Mouse (Mus musculus) urinary bladder, postnatal 10 days (tissue): ENCODE results near the gene Disp1.
A peak's percentile ranks its signal among the peaks of the same experiment; 100 is the strongest.

Experiments used
- DNase-seq: peaks from one replicate; pipeline ENCODE4 v3.0.0; 2022; ENCODE audit warnings: low spot score

Disp1 gene

GRCm38 (mm10) chr1:183220796-183221718 lies at the start of gene Disp1:
TSS of gene Disp1 (minus strand) at chr1:183221522.
- DNase-seq, result peak; percentile 12

GRCm38 (mm10) chr1:183267666-183268065 lies 46.3 kb upstream of the Disp1 start:
- DNase-seq, result no peak

- DNase-seq, result no peak
Measured at GRCm38 (mm10) chr1:183265921-183266467, 44.7 kb upstream of the Disp1 start.

- no peak for DNase-seq
Measured at GRCm38 (mm10) chr1:183264145-183265008, 43.1 kb upstream of the Disp1 start.

GRCm38 (mm10) chr1:183252574-183252973 lies 31.3 kb upstream of the Disp1 start:
- no peak for DNase-seq

GRCm38 (mm10) chr1:183251818-183252217 lies 30.5 kb upstream of the Disp1 start:
- DNase-seq, result no peak

- no peak for DNase-seq
Measured at GRCm38 (mm10) chr1:183250612-183251011, 29.3 kb upstream of the Disp1 start.

GRCm38 (mm10) chr1:183248144-183248543 lies 26.8 kb upstream of the Disp1 start:
- no peak for DNase-seq

GRCm38 (mm10) chr1:183243293-183243692 lies 22.0 kb upstream of the Disp1 start:
- DNase-seq, result no peak

GRCm38 (mm10) chr1:183237901-183238300 lies 16.6 kb upstream of the Disp1 start:
- DNase-seq, result no peak

GRCm38 (mm10) chr1:183236460-183236859 lies 15.1 kb upstream of the Disp1 start:
- no peak for DNase-seq

- no peak for DNase-seq
Measured at GRCm38 (mm10) chr1:183233679-183234174, 12.4 kb upstream of the Disp1 start.

- DNase-seq, result no peak
Measured at GRCm38 (mm10) chr1:183232985-183233678, 11.8 kb upstream of the Disp1 start.

- no peak for DNase-seq
Measured at GRCm38 (mm10) chr1:183227469-183227868, 6.1 kb upstream of the Disp1 start.

- DNase-seq, result no peak
Measured at GRCm38 (mm10) chr1:183219021-183219420, 2.3 kb downstream of the Disp1 start.

GRCm38 (mm10) chr1:183216691-183217090 lies 4.6 kb downstream of the Disp1 start:
- DNase-seq, result no peak

- no peak for DNase-seq
Measured at GRCm38 (mm10) chr1:183215706-183216105, 5.6 kb downstream of the Disp1 start.

- no peak for DNase-seq
Measured at GRCm38 (mm10) chr1:183213850-183214249, 7.5 kb downstream of the Disp1 start.

- DNase-seq, result no peak
Measured at GRCm38 (mm10) chr1:183212757-183213211, 8.5 kb downstream of the Disp1 start.

- no peak for DNase-seq
Measured at GRCm38 (mm10) chr1:183210115-183210514, 11.2 kb downstream of the Disp1 start.

- DNase-seq, result no peak
Measured at GRCm38 (mm10) chr1:183207623-183208022, 13.7 kb downstream of the Disp1 start.

- DNase-seq, result no peak
Measured at GRCm38 (mm10) chr1:183207141-183207540, 14.2 kb downstream of the Disp1 start.
